Mouse (Mus musculus): ENCODE results near the gene Akt1s1. TPM values are rescaled to one million over a fixed set of nuclear protein-coding genes. Genes with fewer than 3 reads are reported as not detected.

The Akt1s1 gene
- polyA plus RNA-seq, 1 experiment from 2014 or later: 53.9 TPM

- Histone ChIP-seq H3K9ac (ENCODE audit: low read depth, low read length) (no peak overlapping the region), H3K9me3 (replicated peaks; ENCODE audit: control insufficient read depth, low read length) (no peaks in the 10 kb centered on the region), H3K4me3 (ENCODE audit: low read depth, low read length) (no peak overlapping the region), H3K36me3 (ENCODE audit: control insufficient read depth, insufficient read depth, low read length) (peaks cover 6% of the 10 kb centered on the region), H3K4me1 (ENCODE audit: control insufficient read depth, insufficient read depth, low read length) (peaks cover 12% of the 10 kb centered on the region), H3K27ac (ENCODE audit: low read depth, low read length) (no peak overlapping the region), H3K27me3 (ENCODE audit: control insufficient read depth, insufficient read depth, low read length) (peaks cover 13% of the 10 kb centered on the region), H3K4me2 (no peak overlapping the region)
- no peak for ATAC-seq (replicated peaks; ENCODE audit: insufficient number of reproducible peaks, low FRiP score, low TSS enrichment)
- 85% methylated on average over 9 of the region's 9 CpGs for WGBS (ENCODE audit: insufficient replicate concordance)
Observed at GRCm38 (mm10) chr7:44836423-44837053, 12.3 kb upstream of the Akt1s1 start.

DNA sequence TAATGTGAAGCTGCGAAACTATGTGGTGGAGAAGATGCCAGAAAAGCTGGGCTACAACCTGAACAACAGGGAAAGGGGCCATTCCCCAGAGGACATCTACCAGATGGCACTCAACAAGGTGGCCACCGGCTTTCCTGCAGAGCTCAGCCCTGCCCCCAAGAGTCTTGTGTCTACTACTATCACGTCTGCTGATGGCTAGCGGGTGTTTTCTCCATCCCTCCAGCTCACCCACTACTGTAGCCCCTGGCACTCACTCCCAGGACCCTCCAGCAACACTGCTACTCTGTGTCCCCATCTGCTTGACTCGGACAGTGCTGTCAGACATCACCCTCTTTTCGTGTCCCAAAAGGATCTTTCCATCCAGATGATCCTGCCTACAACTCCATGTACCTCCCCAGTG, 10.7 kb upstream of the Akt1s1 start:
- Histone ChIP-seq H3K27me3 (ENCODE audit: control insufficient read depth, insufficient read depth, low read length) (peaks cover 13% of the 10 kb centered on the region), H3K27ac (ENCODE audit: low read depth, low read length) (no peak overlapping the region), H3K36me3 (ENCODE audit: control insufficient read depth, insufficient read depth, low read length) (peaks cover 5% of the 10 kb centered on the region; the same call in 1 of the 2 replicates), H3K9ac (ENCODE audit: low read depth, low read length) (no peak overlapping the region), H3K4me1 (ENCODE audit: control insufficient read depth, insufficient read depth, low read length) (peaks cover 12% of the 10 kb centered on the region), H3K4me3 (ENCODE audit: low read depth, low read length) (no peak overlapping the region), H3K9me3 (replicated peaks; ENCODE audit: control insufficient read depth, low read length) (no peaks in the 10 kb centered on the region), H3K4me2 (no peak overlapping the region)
- 83% methylated on average over 6 of the region's 6 CpGs for WGBS (ENCODE audit: insufficient replicate concordance)
- ATAC-seq (replicated peaks; ENCODE audit: insufficient number of reproducible peaks, low FRiP score, low TSS enrichment): no peak

DNA sequence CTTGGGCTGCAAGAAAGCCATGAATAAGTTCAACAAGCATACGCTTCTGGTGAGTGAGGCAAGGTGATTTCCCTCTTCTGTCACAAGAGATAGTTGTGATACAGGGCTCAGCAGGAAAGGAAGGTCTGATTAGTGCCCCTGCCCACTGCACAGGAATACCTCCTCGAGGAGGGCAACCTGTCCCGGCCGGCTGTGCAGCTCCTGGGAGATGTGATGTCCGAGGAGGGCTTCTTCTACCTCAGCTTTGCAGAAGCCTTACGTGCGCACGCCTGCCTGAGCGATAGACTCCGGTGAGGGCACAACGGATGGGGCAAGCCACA, 9.7 kb upstream of the Akt1s1 start:
- Histone ChIP-seq H3K27me3 (ENCODE audit: control insufficient read depth, insufficient read depth, low read length) (peaks cover 13% of the 10 kb centered on the region), H3K4me3 (ENCODE audit: low read depth, low read length) (peak overlapping the region; percentile 29), H3K36me3 (ENCODE audit: control insufficient read depth, insufficient read depth, low read length) (peaks cover 8% of the 10 kb centered on the region; the same call in 1 of the 2 replicates), H3K9me3 (replicated peaks; ENCODE audit: control insufficient read depth, low read length) (no peaks in the 10 kb centered on the region), H3K4me1 (ENCODE audit: control insufficient read depth, insufficient read depth, low read length) (peaks cover 12% of the 10 kb centered on the region), H3K9ac (ENCODE audit: low read depth, low read length) (peak overlapping the region; percentile 47; the same call in 1 of the 2 replicates), H3K27ac (ENCODE audit: low read depth, low read length) (no peak overlapping the region), H3K4me2 (peak overlapping the region; percentile 65)
- no peak; the same call in 1 of the 2 replicates for ATAC-seq (replicated peaks; ENCODE audit: insufficient number of reproducible peaks, low FRiP score, low TSS enrichment)
- WGBS (ENCODE audit: insufficient replicate concordance): 24% methylated on average over 11 of the region's 11 CpGs

GRCm38 (mm10) chr7:44839491-44840191, 9.2 kb upstream of the Akt1s1 start:
- Histone ChIP-seq H3K36me3 (ENCODE audit: control insufficient read depth, insufficient read depth, low read length) (peaks cover 13% of the 10 kb centered on the region; the same call in 1 of the 2 replicates), H3K9me3 (replicated peaks; ENCODE audit: control insufficient read depth, low read length) (no peaks in the 10 kb centered on the region), H3K4me2 (peak overlapping the region; percentile 65), H3K4me1 (ENCODE audit: control insufficient read depth, insufficient read depth, low read length) (peaks cover 12% of the 10 kb centered on the region), H3K4me3 (ENCODE audit: low read depth, low read length) (peak overlapping the region; percentile 29), H3K9ac (ENCODE audit: low read depth, low read length) (peak overlapping the region; percentile 47), H3K27ac (ENCODE audit: low read depth, low read length) (no peak overlapping the region), H3K27me3 (ENCODE audit: control insufficient read depth, insufficient read depth, low read length) (peaks cover 13% of the 10 kb centered on the region)
- ATAC-seq (replicated peaks; ENCODE audit: insufficient number of reproducible peaks, low FRiP score, low TSS enrichment): peak; percentile 63
- 2% methylated on average over 57 of the region's 58 CpGs for WGBS (ENCODE audit: insufficient replicate concordance)

DNA sequence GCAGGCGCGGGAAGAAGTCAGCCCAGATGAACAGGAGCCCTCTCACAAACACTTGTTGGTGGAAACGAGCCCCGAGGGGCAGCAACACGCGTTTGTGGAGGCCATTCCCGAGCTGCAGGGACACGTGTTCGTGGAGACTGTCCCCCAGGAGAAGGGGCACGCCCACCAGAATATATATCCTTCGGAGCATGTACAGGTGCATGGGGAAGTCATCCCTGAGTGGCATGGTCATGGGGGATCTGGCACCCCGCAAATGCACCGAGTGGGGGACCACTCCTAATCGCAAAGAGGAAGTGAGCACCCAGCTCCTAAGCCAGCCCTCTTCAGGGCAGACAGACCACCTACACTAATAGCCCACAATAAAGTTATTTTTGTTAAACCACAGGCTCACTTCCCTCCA, 8.4 kb upstream of the Akt1s1 start:
- Histone ChIP-seq H3K36me3 (ENCODE audit: control insufficient read depth, insufficient read depth, low read length) (peaks cover 15% of the 10 kb centered on the region; the same call in 1 of the 2 replicates), H3K27me3 (ENCODE audit: control insufficient read depth, insufficient read depth, low read length) (peaks cover 13% of the 10 kb centered on the region), H3K9me3 (replicated peaks; ENCODE audit: control insufficient read depth, low read length) (no peaks in the 10 kb centered on the region), H3K27ac (ENCODE audit: low read depth, low read length) (no peak overlapping the region), H3K9ac (ENCODE audit: low read depth, low read length) (0 out of 2 replicates have a peak overlapping the region, but pooled peaks have one; percentile 34), H3K4me3 (ENCODE audit: low read depth, low read length) (peak overlapping the region; percentile 29; the same call in 1 of the 2 replicates), H3K4me2 (peak overlapping the region; percentile 65), H3K4me1 (ENCODE audit: control insufficient read depth, insufficient read depth, low read length) (peaks cover 12% of the 10 kb centered on the region)
- WGBS (ENCODE audit: insufficient replicate concordance): 56% methylated on average over 14 of the region's 14 CpGs
- no peak for ATAC-seq (replicated peaks; ENCODE audit: insufficient number of reproducible peaks, low FRiP score, low TSS enrichment)

- Histone ChIP-seq H3K4me2 (no peak overlapping the region), H3K9ac (ENCODE audit: low read depth, low read length) (no peak overlapping the region), H3K27ac (ENCODE audit: low read depth, low read length) (no peak overlapping the region), H3K4me3 (ENCODE audit: low read depth, low read length) (no peak overlapping the region), H3K27me3 (ENCODE audit: control insufficient read depth, insufficient read depth, low read length) (peaks cover 13% of the 10 kb centered on the region), H3K36me3 (ENCODE audit: control insufficient read depth, insufficient read depth, low read length) (peaks cover 22% of the 10 kb centered on the region), H3K9me3 (replicated peaks; ENCODE audit: control insufficient read depth, low read length) (no peaks in the 10 kb centered on the region), H3K4me1 (ENCODE audit: control insufficient read depth, insufficient read depth, low read length) (peaks cover 9% of the 10 kb centered on the region)
- 90% methylated on average over 8 of the region's 8 CpGs for WGBS (ENCODE audit: insufficient replicate concordance)
- no peak for ATAC-seq (replicated peaks; ENCODE audit: insufficient number of reproducible peaks, low FRiP score, low TSS enrichment)
Observed at GRCm38 (mm10) chr7:44841825-44842463, 6.8 kb upstream of the Akt1s1 start.

GRCm38 (mm10) chr7:44845006-44845405, 3.8 kb upstream of the Akt1s1 start:
- Histone ChIP-seq H3K4me3 (ENCODE audit: low read depth, low read length) (no peak overlapping the region), H3K9me3 (replicated peaks; ENCODE audit: control insufficient read depth, low read length) (no peaks in the 10 kb centered on the region), H3K27ac (ENCODE audit: low read depth, low read length) (no peak overlapping the region), H3K9ac (ENCODE audit: low read depth, low read length) (no peak overlapping the region), H3K36me3 (ENCODE audit: control insufficient read depth, insufficient read depth, low read length) (peaks cover 22% of the 10 kb centered on the region), H3K27me3 (ENCODE audit: control insufficient read depth, insufficient read depth, low read length) (peaks cover 5% of the 10 kb centered on the region), H3K4me1 (ENCODE audit: control insufficient read depth, insufficient read depth, low read length) (peaks cover 8% of the 10 kb centered on the region), H3K4me2 (no peak overlapping the region)
- WGBS (ENCODE audit: insufficient replicate concordance): 88% methylated on average over 10 of the region's 10 CpGs
- no peak for ATAC-seq (replicated peaks; ENCODE audit: insufficient number of reproducible peaks, low FRiP score, low TSS enrichment)

DNA sequence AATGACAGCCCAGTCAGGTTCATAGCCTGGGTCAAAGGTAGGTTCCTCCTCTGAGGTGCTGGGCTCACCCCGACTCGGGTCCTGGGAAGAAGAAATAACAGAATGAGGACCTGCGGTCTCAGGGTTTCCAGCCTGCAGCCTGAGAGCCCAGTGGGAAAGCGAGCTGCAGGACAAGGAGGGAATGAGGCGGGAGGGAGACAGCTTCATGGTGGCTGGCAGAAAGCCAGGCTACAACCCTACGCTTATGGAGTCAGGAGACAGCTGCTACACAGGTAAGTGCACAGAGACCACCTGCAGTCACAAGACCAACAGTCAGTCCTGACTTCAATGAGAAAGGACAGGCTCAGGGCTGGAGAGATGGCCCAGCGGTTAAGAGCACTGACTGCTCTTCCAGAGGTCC, 2.0 kb upstream of the Akt1s1 start:
- ATAC-seq (replicated peaks; ENCODE audit: insufficient number of reproducible peaks, low FRiP score, low TSS enrichment): no peak
- peaks cover 14% of the 10 kb centered on the region for H3K4me1 ChIP-seq (ENCODE audit: control insufficient read depth, insufficient read depth, low read length)
- no peak overlapping the region for H3K4me3 ChIP-seq (ENCODE audit: low read depth, low read length)
- no peak overlapping the region for H3K9ac ChIP-seq (ENCODE audit: low read depth, low read length)
- peaks cover 26% of the 10 kb centered on the region for H3K36me3 ChIP-seq (ENCODE audit: control insufficient read depth, insufficient read depth, low read length)
- no peaks in the 10 kb centered on the region for H3K9me3 ChIP-seq (replicated peaks; ENCODE audit: control insufficient read depth, low read length)
- no peak overlapping the region for H3K4me2 ChIP-seq
- H3K27me3 ChIP-seq (ENCODE audit: control insufficient read depth, insufficient read depth, low read length): no peaks in the 10 kb centered on the region
- 92% methylated on average over 7 of the region's 7 CpGs for WGBS (ENCODE audit: insufficient replicate concordance)
- no peak overlapping the region for H3K27ac ChIP-seq (ENCODE audit: low read depth, low read length)

Data from heart, embryonic 11.5 days (tissue).